Comparison of ENCODE assay signal across 8 mouse cellular contexts in genomic region chr15:102326022-102326576, GRCm38 (mm10). TPM values are rescaled to one million over a fixed set of nuclear protein-coding genes. Genes with fewer than 3 reads are reported as not detected.
DNase-seq lines count a peak whose midpoint lies in the region; ATAC-seq lines count a peak whose summit lies in the region.

Pfdn5 (plus strand) TSS chr15:102326116.

- H3K9me3 ChIP-seq in forebrain, embryonic 10.5 days = no peaks in the 10 kb centered on the region
- no peaks in the 10 kb centered on the region for H3K9me3 ChIP-seq in heart, embryonic 14.5 days (ENCODE audit: control insufficient read depth, low read length)
- no peaks in the 10 kb centered on the region for H3K9me3 ChIP-seq in liver, embryonic 12.5 days (replicated peaks)

- H3K27me3 ChIP-seq in forebrain, embryonic 10.5 days (ENCODE audit: poor library complexity, severe bottlenecking) = no peaks in the 10 kb centered on the region
- H3K27me3 ChIP-seq in heart, embryonic 14.5 days (ENCODE audit: control insufficient read depth, insufficient read depth, low read length) = no peaks in the 10 kb centered on the region
- no peaks in the 10 kb centered on the region for H3K27me3 ChIP-seq in liver, embryonic 12.5 days (replicated peaks)
- no peaks in the 10 kb centered on the region for H3K27me3 ChIP-seq in splenic B cell, adult 2 months (ENCODE audit: control insufficient read depth, insufficient read depth, low read length, poor library complexity, severe bottlenecking)

- DNase-seq in CD8-positive naive resting alpha-beta T cell, adult 2 months (ENCODE audit: low read depth in 2 of 2, low spot score in 2 of 2) = peak; percentile 77
- DNase-seq in c-Kit-positive CD71-negative TER-119-negative erythroid progenitor cells, embryonic 14.5 days (ENCODE audit: low read depth) = peak; percentile 81
- DNase-seq in forebrain, embryonic 10.5 days (ENCODE audit: extremely low spot score, low spot score) = peak; percentile 80
- DNase-seq in kidney, postnatal 10 days = peak; percentile 93
- DNase-seq in naive thymus-derived CD4-positive, alpha-beta T cell, adult 2 months (ENCODE audit: low read depth) = peak; percentile 84
- DNase-seq in splenic B cell, adult 2 months (ENCODE audit: low read depth, low spot score) = peak; percentile 91

- peak within 1 kb of the TSS; percentile 91 for H3K27ac ChIP-seq in forebrain, embryonic 10.5 days
- peak within 1 kb of the TSS; percentile 74 to 76 for H3K27ac ChIP-seq in heart, embryonic 14.5 days (replicated peaks in 1 of 2; ENCODE audit: control insufficient read depth in 1 of 2, insufficient read depth in 1 of 2, low read depth in 2 of 2, low read length in 2 of 2)
- H3K27ac ChIP-seq in liver, embryonic 12.5 days = peak within 1 kb of the TSS; percentile 72

- H3K36me3 ChIP-seq in forebrain, embryonic 10.5 days (replicated peaks) = peaks cover 70% of the 10 kb centered on the region
- peaks cover 65% of the 10 kb centered on the region for H3K36me3 ChIP-seq in heart, embryonic 14.5 days (ENCODE audit: control insufficient read depth, insufficient read depth, low read length)
- H3K36me3 ChIP-seq in liver, embryonic 12.5 days = peaks cover 65% of the 10 kb centered on the region
- H3K36me3 ChIP-seq in splenic B cell, adult 2 months (ENCODE audit: control insufficient read depth, insufficient read depth, low read length, poor library complexity, severe bottlenecking) = no peaks in the 10 kb centered on the region

- peak within 1 kb of the TSS; percentile 86 for H3K4me2 ChIP-seq in heart, embryonic 14.5 days (ENCODE audit: low read length)
- H3K4me2 ChIP-seq in liver, embryonic 12.5 days = peak within 1 kb of the TSS; percentile 73

- peak within 1 kb of the TSS; percentile 76 for H3K9ac ChIP-seq in heart, embryonic 14.5 days (ENCODE audit: low read length)
- peak within 1 kb of the TSS; percentile 78 for H3K9ac ChIP-seq in liver, embryonic 12.5 days

- ATAC-seq in heart, embryonic 14.5 days (ENCODE audit: insufficient number of reproducible peaks, insufficient read depth, low FRiP score, low read depth) = peak; percentile 78; the same call in 1 of the 2 replicates
- ATAC-seq in liver, embryonic 12.5 days = peak; percentile 91

- peak within 1 kb of the TSS; percentile 88 for H3K4me3 ChIP-seq in forebrain, embryonic 10.5 days
- peak within 1 kb of the TSS; percentile 91 to 92 for H3K4me3 ChIP-seq in heart, embryonic 14.5 days (ENCODE audit: control insufficient read depth in 1 of 2, insufficient read depth in 1 of 2, low read depth in 1 of 2, low read length in 2 of 2)
- H3K4me3 ChIP-seq in liver, embryonic 12.5 days = peak within 1 kb of the TSS; percentile 75

- H3K4me1 ChIP-seq in forebrain, embryonic 10.5 days = peaks cover 18% of the 10 kb centered on the region
- H3K4me1 ChIP-seq in heart, embryonic 14.5 days (ENCODE audit: control insufficient read depth in 2 of 2, insufficient read depth in 2 of 2, low read length in 2 of 2) = peaks cover 4 to 10% of the 10 kb centered on the region in 2 experiments; a peak in 3 of 4 replicates
- H3K4me1 ChIP-seq in liver, embryonic 12.5 days = peaks cover 23% of the 10 kb centered on the region

- under 1% methylated on average over 40 of the region's 40 CpGs for WGBS in forebrain, embryonic 10.5 days
- WGBS in heart, embryonic 14.5 days = under 1% methylated on average over 40 of the region's 40 CpGs
- WGBS in liver, embryonic 12.5 days (ENCODE audit: insufficient replicate concordance) = under 1% methylated on average over 40 of the region's 40 CpGs

RNA-seq across cellular contexts. Expression of gene Pfdn5, which starts in this region (rescaled TPM):
- polyA plus RNA-seq in forebrain, embryonic 10.5 days (2016; fragmentation: Nextera tagmentation; extraction: Ambion mirVana) = 311 and 331 TPM in 2 replicates
- polyA plus RNA-seq in heart, embryonic 14.5 days (2014; fragmentation: Nextera tagmentation; extraction: Ambion mirVana) = 397 and 431 TPM in 2 replicates
- polyA plus RNA-seq in liver, embryonic 12.5 days (2016; fragmentation: Nextera tagmentation; extraction: Ambion mirVana) = 150 and 168 TPM in 2 replicates

Comparison
In these comparisons a context has a peak if more than half of its experiments do, and no peak if none do; other contexts are left out.
1. Peak in every context shown above with its lines: DNase-seq, ATAC-seq, H3K4me3 ChIP-seq and H3K27ac ChIP-seq.